Mouse (Mus musculus) myocyte (in vitro differentiated cells): Measurements from ENCODE around the gene H2al1j. TPM values are rescaled to one million over a fixed set of nuclear protein-coding genes. Genes with fewer than 3 reads are reported as not detected.

Source experiments
- H3K27me3 ChIP-seq: one replicate; pipeline ENCODE4 v1.6.1; 2011; ENCODE audit not compliant: control insufficient read depth, insufficient read depth, insufficient read length
- H3K36me3 ChIP-seq: one replicate; pipeline ENCODE4 v1.6.1; 2011; ENCODE audit not compliant: control insufficient read depth, insufficient read depth
- H3K4me2 ChIP-seq: one replicate; pipeline ENCODE4 v1.6.1; 2011; ENCODE audit warnings: low read depth, control low read depth
- H3K4me3 ChIP-seq: one replicate; pipeline ENCODE4 v1.5.1; 2011; ENCODE audit warnings: mild to moderate bottlenecking, control low read depth, moderate library complexity
- H3K79me2 ChIP-seq: one replicate; pipeline ENCODE4 v1.6.1; 2011; ENCODE audit not compliant: control insufficient read depth, insufficient read depth
- H3ac ChIP-seq: one replicate; pipeline ENCODE4 v1.6.1; 2011; ENCODE audit not compliant: control insufficient read depth, insufficient read length
- CEBPB ChIP-seq: IDR thresholded peaks from 2 replicates; pipeline ENCODE4 v1.6.1; 2011; ENCODE audit warnings: mild to moderate bottlenecking, moderate library complexity; ENCODE audit not compliant: poor library complexity, insufficient read depth, severe bottlenecking
- E2F4 ChIP-seq: IDR thresholded peaks from one replicate; pipeline ENCODE4 v1.6.1; 2011; ENCODE audit warnings: mild to moderate bottlenecking, control low read depth, moderate library complexity; ENCODE audit not compliant: insufficient read depth
- MAX ChIP-seq: IDR thresholded peaks from one replicate; pipeline ENCODE4 v1.6.1; 2011; ENCODE audit warnings: low read depth, mild to moderate bottlenecking, control low read depth
- MYOD1 ChIP-seq, 3 experiments: IDR thresholded peaks; one replicate each; pipeline ENCODE4 v1.6.1; 2011; ENCODE audit warnings: control low read depth in 2 of 3, low read depth in 2 of 3, mild to moderate bottlenecking in 2 of 3, moderate library complexity in 1 of 3; ENCODE audit not compliant: insufficient read length in 2 of 3, control insufficient read depth in 1 of 3
- MYOG ChIP-seq, 3 experiments: IDR thresholded peaks; one replicate each; pipeline ENCODE4 v1.6.1; 2011; ENCODE audit warnings: control low read depth in 2 of 3, low read depth in 2 of 3, mild to moderate bottlenecking in 2 of 3; ENCODE audit not compliant: insufficient read length in 2 of 3, control insufficient read depth in 1 of 3, insufficient read depth in 1 of 3
- POLR2A ChIP-seq: IDR thresholded peaks from one replicate; pipeline ENCODE4 v1.6.1; 2011; ENCODE audit warnings: low read depth, mild to moderate bottlenecking, control low read depth, moderate library complexity; ENCODE audit not compliant: insufficient read length
- POLR2AphosphoS2 ChIP-seq: IDR thresholded peaks from one replicate; pipeline ENCODE4 v1.6.1; 2011; ENCODE audit warnings: low read depth, control low read depth; ENCODE audit not compliant: insufficient read length
- REST ChIP-seq: IDR thresholded peaks from one replicate; pipeline ENCODE4 v1.6.1; 2011; ENCODE audit warnings: mild to moderate bottlenecking, control low read depth, moderate library complexity; ENCODE audit not compliant: insufficient read depth, insufficient read length
- SRF ChIP-seq: IDR thresholded peaks from one replicate; pipeline ENCODE4 v1.6.1; 2011; ENCODE audit warnings: low read depth; ENCODE audit not compliant: control insufficient read depth, insufficient read length
- TCF12 ChIP-seq: IDR thresholded peaks from one replicate; pipeline ENCODE4 v1.6.1; 2011; ENCODE audit warnings: mild to moderate bottlenecking, control low read depth; ENCODE audit not compliant: poor library complexity, insufficient read depth, severe bottlenecking
- TCF3 ChIP-seq: IDR thresholded peaks from one replicate; pipeline ENCODE4 v1.6.1; 2011; ENCODE audit warnings: low read depth, control low read depth; ENCODE audit not compliant: insufficient read length
- USF1 ChIP-seq: IDR thresholded peaks from one replicate; pipeline ENCODE4 v1.6.1; 2011; ENCODE audit warnings: low read depth, mild to moderate bottlenecking, control low read depth, moderate library complexity
- polyA plus RNA-seq: library from polyadenylated mRNA; unstranded; fragments of >200 nt; fragmentation: generic; extraction: Trizol; gene quantifications from one replicate; pipeline ENCODE4 v1.2.1, GENCODE M21; 2012; ENCODE audit warnings: missing spikeins

H2al1j gene
- polyA plus RNA-seq, 1 experiment = not detected

GRCm38 (mm10) chrX:11360823-11361222 lies 33.2 kb downstream of the H2al1j start:
- no peak for TF ChIP-seq POLR2A
- TF ChIP-seq MYOG (IDR thresholded peaks at IDR 0.05; ENCODE audit: control insufficient read depth in 1 of 3, insufficient read depth in 1 of 3, insufficient read length in 2 of 3, low read depth in 2 of 3) = no peak
- no peak for TF ChIP-seq CEBPB
- no peak for TF ChIP-seq SRF
- TF ChIP-seq E2F4 = no peak
- no peak for TF ChIP-seq MAX
- H3K4me3 ChIP-seq = no peak overlapping the region
- no peaks in the 10 kb centered on the region for H3K36me3 ChIP-seq
- no peak overlapping the region for H3K4me2 ChIP-seq
- H3ac ChIP-seq = no peak overlapping the region
- peaks cover 4% of the 10 kb centered on the region for H3K27me3 ChIP-seq
- no peaks in the 10 kb centered on the region for H3K79me2 ChIP-seq

- H3K79me2 ChIP-seq = no peaks in the 10 kb centered on the region
- TF ChIP-seq USF1 (no peak), REST (no peak), MYOD1 (IDR thresholded peaks at IDR 0.05; ENCODE audit: control insufficient read depth in 1 of 3, insufficient read length in 2 of 3, low read depth in 2 of 3) (no peak)
- no peak overlapping the region for H3K4me2 ChIP-seq
- H3K27me3 ChIP-seq = peaks cover 4% of the 10 kb centered on the region
- no peaks in the 10 kb centered on the region for H3K36me3 ChIP-seq
- H3ac ChIP-seq = no peak overlapping the region
- H3K4me3 ChIP-seq = no peak overlapping the region
These were observed 33.6 kb downstream of the H2al1j start for GRCm38 (mm10) chrX:11361261-11361660.

- H3K4me3 ChIP-seq = no peak overlapping the region
- TF ChIP-seq REST (no peak), MYOG (IDR thresholded peaks at IDR 0.05; ENCODE audit: control insufficient read depth in 1 of 3, insufficient read depth in 1 of 3, insufficient read length in 2 of 3, low read depth in 2 of 3) (no peak), MAX (no peak), SRF (no peak), TCF3 (no peak), POLR2AphosphoS2 (no peak), POLR2A (no peak), MYOD1 (IDR thresholded peaks at IDR 0.05; ENCODE audit: control insufficient read depth in 1 of 3, insufficient read length in 2 of 3, low read depth in 2 of 3) (no peak), USF1 (no peak), TCF12 (no peak), E2F4 (no peak), CEBPB (no peak)
- H3ac ChIP-seq = no peak overlapping the region
- no peaks in the 10 kb centered on the region for H3K79me2 ChIP-seq
- no peaks in the 10 kb centered on the region for H3K36me3 ChIP-seq
- no peak overlapping the region for H3K4me2 ChIP-seq
- H3K27me3 ChIP-seq = peaks cover 4% of the 10 kb centered on the region
These were observed 36.3 kb downstream of the H2al1j start for GRCm38 (mm10) chrX:11363890-11364289.

DNA sequence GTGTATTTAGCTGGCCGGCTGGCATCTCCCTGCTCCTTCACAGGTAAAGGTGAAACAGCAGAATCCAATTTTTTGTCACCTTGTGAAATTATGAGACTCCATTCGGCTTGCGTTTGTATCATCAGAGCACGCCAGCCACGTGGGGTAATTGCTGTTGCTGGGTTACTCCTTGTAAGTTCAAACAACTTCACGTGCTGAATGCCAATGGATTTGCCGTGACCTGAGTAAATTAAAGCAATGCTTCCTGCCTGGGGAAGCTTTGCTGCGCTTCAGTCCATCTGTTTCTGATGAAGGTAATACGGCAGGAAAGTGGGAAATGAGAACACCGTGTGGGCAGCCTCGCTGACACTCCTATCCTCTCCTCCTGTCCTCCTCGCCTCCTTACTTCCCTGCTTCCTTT lies 37.5 kb downstream of the H2al1j start:
- TF ChIP-seq MYOD1 (IDR thresholded peaks at IDR 0.05; ENCODE audit: control insufficient read depth in 1 of 3, insufficient read length in 2 of 3, low read depth in 2 of 3) (no peak), E2F4 (no peak), REST (no peak), POLR2A (no peak), POLR2AphosphoS2 (no peak), USF1 (no peak), TCF3 (no peak), MAX (no peak), SRF (no peak), CEBPB (no peak), TCF12 (no peak)
- H3K36me3 ChIP-seq = no peaks in the 10 kb centered on the region

More for the DNA sequence above, 37.5 kb downstream of the H2al1j start:
- H3ac ChIP-seq = no peak overlapping the region
- no peak overlapping the region for H3K4me3 ChIP-seq
- H3K27me3 ChIP-seq = peaks cover 4% of the 10 kb centered on the region
- no peak overlapping the region for H3K4me2 ChIP-seq
- no peaks in the 10 kb centered on the region for H3K79me2 ChIP-seq

Other genes with a start within 250 kb of the H2al1j start
- gene H2al1a, start 28.6 kb upstream of the H2al1j start, polyA plus RNA-seq = not detected
- gene H2al1b, start 25.4 kb upstream of the H2al1j start, polyA plus RNA-seq = not detected
- gene H2al1c, start 22.2 kb upstream of the H2al1j start, polyA plus RNA-seq = not detected
- gene H2al1d, start 19.0 kb upstream of the H2al1j start, polyA plus RNA-seq = not detected
- not detected for gene H2al1e, start 15.9 kb upstream of the H2al1j start, polyA plus RNA-seq
- not detected for gene H2al1f, start 12.7 kb upstream of the H2al1j start, polyA plus RNA-seq
- not detected for gene H2al1g, start 9.6 kb upstream of the H2al1j start, polyA plus RNA-seq
- not detected for gene H2al1h, start 6.3 kb upstream of the H2al1j start, polyA plus RNA-seq
- not detected for gene H2al1i, start 3.2 kb upstream of the H2al1j start, polyA plus RNA-seq